Mouse (Mus musculus): ENCODE results near the gene Chat. TPM values are rescaled to one million over a fixed set of nuclear protein-coding genes. Genes with fewer than 3 reads are reported as not detected.
"Not testable (repeated sequence)": the region's sequence is repeated elsewhere in the genome, so short reads cannot be mapped to it uniquely, and the experiment has no call there.

Gene Chat
- polyA plus RNA-seq, 1 experiment from 2014 or later, result 0.14 TPM

- WGBS, result 41% methylated on average over 5 of the region's 5 CpGs
- no peak for ATAC-seq (replicated peaks; ENCODE audit: extremely low read depth, insufficient read depth, low FRiP score)
- Histone ChIP-seq H3K4me1 (ENCODE audit: control insufficient read depth, insufficient read depth, low read length) (no peaks in the 10 kb centered on the region), H3K4me2 (ENCODE audit: low read depth, low read length) (no peak overlapping the region), H3K36me3 (ENCODE audit: control insufficient read depth, insufficient read depth) (no peaks in the 10 kb centered on the region), H3K27me3 (ENCODE audit: control insufficient read depth, insufficient read depth, low read length) (peaks cover 3% of the 10 kb centered on the region; the same call in 1 of the 2 replicates), H3K9me3 (replicated peaks; ENCODE audit: control insufficient read depth, low read length) (no peaks in the 10 kb centered on the region), H3K9ac (ENCODE audit: low read length) (no peak overlapping the region), H3K27ac (ENCODE audit: low read length) (no peak overlapping the region), H3K4me3 (ENCODE audit: low read length) (no peak overlapping the region)
Measured at GRCm38 (mm10) chr14:32437352-32437793, 28.4 kb downstream of the Chat start.

GRCm38 (mm10) chr14:32429030-32429602, 36.7 kb downstream of the Chat start:
- WGBS, result 41% methylated on average over 8 of the region's 8 CpGs
- no peak overlapping the region for H3K4me3 ChIP-seq (ENCODE audit: low read length)

GRCm38 (mm10) chr14:32423946-32424345, 41.8 kb downstream of the Chat start:
- Histone ChIP-seq H3K27ac (ENCODE audit: low read length) (no peak overlapping the region), H3K4me2 (ENCODE audit: low read depth, low read length) (no peak overlapping the region), H3K27me3 (ENCODE audit: control insufficient read depth, insufficient read depth, low read length) (no peaks in the 10 kb centered on the region), H3K4me3 (ENCODE audit: low read length) (no peak overlapping the region), H3K36me3 (ENCODE audit: control insufficient read depth, insufficient read depth) (no peaks in the 10 kb centered on the region), H3K9ac (ENCODE audit: low read length) (no peak overlapping the region), H3K9me3 (replicated peaks; ENCODE audit: control insufficient read depth, low read length) (no peaks in the 10 kb centered on the region), H3K4me1 (ENCODE audit: control insufficient read depth, insufficient read depth, low read length) (no peaks in the 10 kb centered on the region)
- ATAC-seq (replicated peaks; ENCODE audit: extremely low read depth, insufficient read depth, low FRiP score), result no peak
- WGBS, result 80% methylated on average over 7 of the region's 7 CpGs

More at GRCm38 (mm10) chr14:32429030-32429602, 36.7 kb downstream of the Chat start:
- Histone ChIP-seq H3K9me3 (replicated peaks; ENCODE audit: control insufficient read depth, low read length) (no peaks in the 10 kb centered on the region), H3K27ac (ENCODE audit: low read length) (no peak overlapping the region), H3K9ac (ENCODE audit: low read length) (no peak overlapping the region), H3K27me3 (ENCODE audit: control insufficient read depth, insufficient read depth, low read length) (no peaks in the 10 kb centered on the region), H3K4me1 (ENCODE audit: control insufficient read depth, insufficient read depth, low read length) (no peaks in the 10 kb centered on the region), H3K4me2 (ENCODE audit: low read depth, low read length) (no peak overlapping the region), H3K36me3 (ENCODE audit: control insufficient read depth, insufficient read depth) (no peaks in the 10 kb centered on the region)
- no peak for ATAC-seq (replicated peaks; ENCODE audit: extremely low read depth, insufficient read depth, low FRiP score)

- no peak overlapping the region for H3K27ac ChIP-seq (ENCODE audit: low read length)
- no peak overlapping the region for H3K4me3 ChIP-seq (ENCODE audit: low read length)
- WGBS, result 81% methylated on average over 11 of the region's 11 CpGs
- H3K4me2 ChIP-seq (ENCODE audit: low read depth, low read length), result no peak overlapping the region
- H3K36me3 ChIP-seq (ENCODE audit: control insufficient read depth, insufficient read depth), result no peaks in the 10 kb centered on the region
- no peak for ATAC-seq (replicated peaks; ENCODE audit: extremely low read depth, insufficient read depth, low FRiP score)
- H3K27me3 ChIP-seq (ENCODE audit: control insufficient read depth, insufficient read depth, low read length), result no peaks in the 10 kb centered on the region
- H3K4me1 ChIP-seq (ENCODE audit: control insufficient read depth, insufficient read depth, low read length), result no peaks in the 10 kb centered on the region
- no peak overlapping the region for H3K9ac ChIP-seq (ENCODE audit: low read length)
- H3K9me3 ChIP-seq (replicated peaks; ENCODE audit: control insufficient read depth, low read length), result peaks cover 6% of the 10 kb centered on the region; the same call in 1 of the 2 replicates
Measured at GRCm38 (mm10) chr14:32418747-32419146, 47.0 kb downstream of the Chat start.

GRCm38 (mm10) chr14:32412075-32412474, 53.7 kb downstream of the Chat start:
- Histone ChIP-seq H3K36me3 (ENCODE audit: control insufficient read depth, insufficient read depth) (no peaks in the 10 kb centered on the region), H3K9ac (ENCODE audit: low read length) (no peak overlapping the region), H3K4me1 (ENCODE audit: control insufficient read depth, insufficient read depth, low read length) (no peaks in the 10 kb centered on the region), H3K27ac (ENCODE audit: low read length) (no peak overlapping the region), H3K4me2 (ENCODE audit: low read depth, low read length) (no peak overlapping the region), H3K9me3 (replicated peaks; ENCODE audit: control insufficient read depth, low read length) (0 out of 2 replicates have a peak, but pooled peaks cover 1% of the 10 kb centered on the region), H3K27me3 (ENCODE audit: control insufficient read depth, insufficient read depth, low read length) (no peaks in the 10 kb centered on the region), H3K4me3 (ENCODE audit: low read length) (no peak overlapping the region)
- no peak for ATAC-seq (replicated peaks; ENCODE audit: extremely low read depth, insufficient read depth, low FRiP score)
- 74% methylated on average over 5 of the region's 5 CpGs for WGBS

GRCm38 (mm10) chr14:32410084-32410483, 55.7 kb downstream of the Chat start:
- H3K4me2 ChIP-seq (ENCODE audit: low read depth, low read length), result no peak overlapping the region
- no peaks in the 10 kb centered on the region for H3K4me1 ChIP-seq (ENCODE audit: control insufficient read depth, insufficient read depth, low read length)
- H3K9me3 ChIP-seq (replicated peaks; ENCODE audit: control insufficient read depth, low read length), result no peaks in the 10 kb centered on the region
- H3K36me3 ChIP-seq (ENCODE audit: control insufficient read depth, insufficient read depth), result no peaks in the 10 kb centered on the region
- WGBS, result 83% methylated on average over 5 of the region's 5 CpGs
- H3K27ac ChIP-seq (ENCODE audit: low read length), result no peak overlapping the region
- H3K9ac ChIP-seq (ENCODE audit: low read length), result no peak overlapping the region
- H3K4me3 ChIP-seq (ENCODE audit: low read length), result no peak overlapping the region
- no peak for ATAC-seq (replicated peaks; ENCODE audit: extremely low read depth, insufficient read depth, low FRiP score)
- H3K27me3 ChIP-seq (ENCODE audit: control insufficient read depth, insufficient read depth, low read length), result no peaks in the 10 kb centered on the region

GRCm38 (mm10) chr14:32405399-32405798, 60.4 kb downstream of the Chat start:
- H3K4me3 ChIP-seq (ENCODE audit: low read length); ATAC-seq (replicated peaks; ENCODE audit: extremely low read depth, insufficient read depth, low FRiP score); H3K9me3 ChIP-seq (replicated peaks; ENCODE audit: control insufficient read depth, low read length); H3K4me2 ChIP-seq (ENCODE audit: low read depth, low read length); H3K4me1 ChIP-seq (ENCODE audit: control insufficient read depth, insufficient read depth, low read length); H3K9ac ChIP-seq (ENCODE audit: low read length); H3K27me3 ChIP-seq (ENCODE audit: control insufficient read depth, insufficient read depth, low read length); H3K27ac ChIP-seq (ENCODE audit: low read length); H3K36me3 ChIP-seq (ENCODE audit: control insufficient read depth, insufficient read depth): not testable (repeated sequence)
- 41% methylated on average over 1 of the region's 1 CpGs for WGBS

GRCm38 (mm10) chr14:32388196-32388595, 77.6 kb downstream of the Chat start, which contains the start of gene 1700024G13Rik:
1700024G13Rik (minus strand) TSS chr14:32388391.
- Histone ChIP-seq H3K4me2 (ENCODE audit: low read depth, low read length) (no peak within 1 kb of the TSS; the same call in 1 of the 2 replicates), H3K9me3 (replicated peaks; ENCODE audit: control insufficient read depth, low read length) (no peaks in the 10 kb centered on the region), H3K27ac (ENCODE audit: low read length) (no peak within 1 kb of the TSS), H3K27me3 (ENCODE audit: control insufficient read depth, insufficient read depth, low read length) (peaks cover 6% of the 10 kb centered on the region; the same call in 1 of the 2 replicates), H3K4me3 (ENCODE audit: low read length) (no peak within 1 kb of the TSS), H3K36me3 (ENCODE audit: control insufficient read depth, insufficient read depth) (no peaks in the 10 kb centered on the region), H3K9ac (ENCODE audit: low read length) (no peak within 1 kb of the TSS), H3K4me1 (ENCODE audit: control insufficient read depth, insufficient read depth, low read length) (no peaks in the 10 kb centered on the region)
- WGBS, result 4% methylated on average over 13 of the region's 13 CpGs
- ATAC-seq (replicated peaks; ENCODE audit: extremely low read depth, insufficient read depth, low FRiP score), result peak; percentile 65; the same call in 1 of the 2 replicates

- 24% methylated on average over 15 of the region's 15 CpGs for WGBS
- Histone ChIP-seq H3K4me3 (ENCODE audit: low read length) (peak overlapping the region; percentile 15; the same call in 1 of the 2 replicates), H3K4me2 (ENCODE audit: low read depth, low read length) (peak overlapping the region; percentile 45), H3K36me3 (ENCODE audit: control insufficient read depth, insufficient read depth) (no peaks in the 10 kb centered on the region), H3K4me1 (ENCODE audit: control insufficient read depth, insufficient read depth, low read length) (peaks cover 11% of the 10 kb centered on the region), H3K27ac (ENCODE audit: low read length) (no peak overlapping the region), H3K9me3 (replicated peaks; ENCODE audit: control insufficient read depth, low read length) (no peaks in the 10 kb centered on the region), H3K9ac (ENCODE audit: low read length) (no peak overlapping the region), H3K27me3 (ENCODE audit: control insufficient read depth, insufficient read depth, low read length) (peaks cover 23% of the 10 kb centered on the region)
- ATAC-seq (replicated peaks; ENCODE audit: extremely low read depth, insufficient read depth, low FRiP score), result no peak
Measured at GRCm38 (mm10) chr14:32381619-32382018, 84.2 kb downstream of the Chat start.
